Mouse (Mus musculus): ENCODE results near the gene Cyp2w1.

Cyp2w1 gene

GRCm38 (mm10) chr5:139403692-139404260, 51.4 kb downstream of the Cyp2w1 start:
- no peak for DNase-seq (ENCODE audit: low read depth, low spot score)

GRCm38 (mm10) chr5:139404801-139405401, 52.5 kb downstream of the Cyp2w1 start, which contains the start of gene C130050O18Rik:
Gene C130050O18Rik, plus strand, starts transcription at chr5:139405280.
- DNase-seq (ENCODE audit: low read depth, low spot score) = no peak

- no peak for DNase-seq (ENCODE audit: low read depth, low spot score)
Measured at GRCm38 (mm10) chr5:139405478-139405877, 53.1 kb downstream of the Cyp2w1 start.

GRCm38 (mm10) chr5:139405953-139406352, 53.5 kb downstream of the Cyp2w1 start:
- DNase-seq (ENCODE audit: low read depth, low spot score) = no peak

Measured in forelimb bud, embryonic 11.5 days (tissue).